Mouse (Mus musculus) gastrocnemius, postnatal 25 days (tissue): ENCODE data around the gene Atf7. TPM values are rescaled to one million over a fixed set of nuclear protein-coding genes. Genes with fewer than 3 reads are reported as not detected.
"Not testable (repeated sequence)": the region's sequence is repeated elsewhere in the genome, so short reads cannot be mapped to it uniquely, and the experiment has no call there.

Experiments
- DNase-seq: peaks from one replicate; pipeline ENCODE4 v3.0.0; 2022
- total RNA-seq, 2 experiments: library from RNA; stranded (reverse); gene quantifications; 1 replicate in 1 of 2; 2 replicates in 1 of 2; pipeline ENCODE4 v1.2.3; 2021

Atf7 gene
- total RNA-seq, 2 experiments from 2014 or later: 41.6 to 51.6 TPM

DNA sequence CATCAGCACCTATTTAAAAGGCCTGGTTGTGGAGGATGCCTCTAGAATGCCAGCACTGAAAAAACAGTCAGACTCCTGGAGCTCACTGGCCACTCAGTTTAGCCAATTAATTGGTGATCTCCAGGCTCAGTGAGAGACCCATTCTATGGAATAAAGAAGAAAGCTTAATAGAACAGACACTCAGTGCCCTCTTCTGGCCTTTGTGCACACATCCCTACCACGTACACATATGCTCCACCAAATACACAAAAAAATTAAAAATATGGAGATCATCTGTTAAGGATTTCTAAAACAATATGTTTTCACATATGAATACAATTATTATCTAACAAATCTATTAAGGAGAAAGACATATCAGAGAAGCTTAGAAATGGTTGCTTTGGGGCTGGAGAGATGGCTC lies 4.5 kb downstream of the Atf7 start:
- no peak for DNase-seq

DNA sequence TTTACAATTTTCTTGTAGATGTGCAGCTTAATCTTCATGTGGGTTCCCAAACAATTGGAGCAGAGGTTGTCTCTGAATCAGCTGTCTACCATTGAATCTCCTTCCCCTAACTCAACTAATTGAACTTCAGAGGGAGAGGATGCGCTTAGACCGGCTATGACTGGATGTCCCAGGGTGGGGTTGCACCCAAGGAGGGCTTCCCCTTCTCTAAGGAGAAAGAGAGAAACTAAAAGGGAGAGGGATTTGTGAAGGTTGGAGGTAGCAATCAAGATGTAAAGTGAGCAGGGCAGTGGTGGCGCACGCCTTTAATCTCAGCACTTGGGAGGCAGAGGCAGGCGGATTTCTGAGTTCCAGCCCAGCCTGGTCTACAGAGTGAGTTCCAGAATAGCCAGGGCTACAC lies 5.8 kb downstream of the Atf7 start:
- no peak for DNase-seq

- DNase-seq: no peak
These were observed 7.6 kb downstream of the Atf7 start for GRCm38 (mm10) chr15:102617654-102618053.

DNA sequence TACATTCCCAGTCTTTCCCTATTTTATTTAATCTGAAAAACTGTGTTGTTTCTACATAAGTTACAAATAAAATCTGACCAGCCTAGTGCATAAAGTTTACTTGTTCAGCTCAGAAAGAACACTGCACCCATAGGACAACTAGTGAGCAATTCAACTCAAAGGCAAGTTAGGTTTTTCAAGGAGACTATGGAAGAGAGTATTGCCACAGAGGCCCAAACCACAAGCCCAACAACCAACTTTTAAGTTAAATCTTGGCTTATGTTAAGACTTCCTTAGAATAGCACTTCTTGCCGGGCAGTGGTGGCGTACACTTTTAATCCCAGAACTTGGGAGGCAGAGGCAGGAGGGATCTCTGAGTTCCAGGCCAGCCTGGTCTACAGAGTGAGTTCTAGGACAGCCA lies 9.1 kb downstream of the Atf7 start:
- DNase-seq: no peak

DNA sequence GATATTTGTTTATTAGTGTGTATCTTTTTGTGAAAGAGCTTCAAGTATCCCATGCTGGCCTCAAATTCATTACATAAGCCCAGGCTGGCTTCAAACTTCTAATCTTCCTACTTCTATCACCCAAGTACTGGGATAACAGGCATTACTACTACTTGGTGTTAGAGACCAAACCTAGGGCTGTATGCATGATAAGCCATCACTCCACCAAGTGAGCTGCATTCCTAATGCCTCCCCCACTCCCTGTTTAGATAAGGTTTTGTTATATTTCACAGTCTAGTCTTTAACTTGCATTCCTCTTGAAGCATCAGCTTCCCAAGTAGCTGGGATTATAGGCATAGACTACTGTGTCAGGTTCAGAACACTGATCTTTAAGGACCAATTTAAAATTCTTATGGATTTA lies 11.0 kb downstream of the Atf7 start:
- no peak for DNase-seq

DNA sequence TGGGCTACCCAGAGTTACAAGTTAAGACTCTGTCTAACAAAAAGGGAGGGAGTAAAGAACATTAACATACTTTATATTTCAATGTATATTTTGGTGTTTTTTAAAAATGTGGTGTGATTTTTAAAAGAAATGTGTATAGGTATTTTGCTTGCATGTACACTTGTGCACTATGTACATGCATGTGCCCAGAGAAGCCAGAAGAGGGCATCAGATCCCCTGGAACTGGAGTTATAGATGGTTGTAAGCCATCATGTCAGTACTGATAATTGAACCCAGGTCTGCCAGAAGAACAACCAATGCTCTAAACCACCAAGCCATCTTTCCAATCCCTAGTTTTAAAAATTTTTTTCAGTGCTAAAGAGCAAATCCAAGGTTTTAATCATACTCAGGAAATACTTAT lies 12.3 kb downstream of the Atf7 start:
- no peak for DNase-seq

GRCm38 (mm10) chr15:102608586-102608985 lies 16.7 kb downstream of the Atf7 start:
- not testable (repeated sequence) for DNase-seq

DNA sequence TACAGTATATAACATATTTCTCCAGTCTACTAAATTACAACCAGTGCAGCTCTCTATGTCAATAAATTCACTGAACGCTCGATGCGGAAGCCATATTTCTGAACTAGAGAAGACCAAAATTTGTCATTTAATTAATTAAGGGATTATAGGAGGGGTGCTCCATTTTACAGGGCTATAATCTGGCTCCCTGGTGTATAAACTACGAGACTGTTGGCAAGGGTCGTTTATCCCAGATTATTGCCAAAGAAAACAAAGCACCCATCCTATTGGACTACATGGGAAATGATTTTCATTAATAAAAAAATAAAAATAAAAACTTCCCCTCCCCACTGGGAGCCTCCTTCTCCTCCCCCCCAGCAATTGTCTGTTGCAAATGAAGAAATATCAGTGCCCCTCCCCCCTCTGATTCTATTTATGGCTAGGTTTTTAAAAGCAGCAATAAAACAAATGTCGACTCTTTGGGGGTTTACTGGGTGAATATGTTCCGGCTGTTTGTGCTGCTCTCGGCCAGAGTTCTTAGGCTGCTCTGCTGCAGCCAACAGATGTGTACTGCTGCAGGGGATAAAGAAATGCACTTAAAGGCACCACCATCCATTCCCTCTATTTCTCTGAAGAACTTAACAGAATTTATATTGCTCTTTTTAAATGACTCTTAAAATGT lies 31.1 kb downstream of the Atf7 start:
- DNase-seq: no peak

- DNase-seq: no peak
These were observed 32.6 kb downstream of the Atf7 start for GRCm38 (mm10) chr15:102592674-102593073.

DNA sequence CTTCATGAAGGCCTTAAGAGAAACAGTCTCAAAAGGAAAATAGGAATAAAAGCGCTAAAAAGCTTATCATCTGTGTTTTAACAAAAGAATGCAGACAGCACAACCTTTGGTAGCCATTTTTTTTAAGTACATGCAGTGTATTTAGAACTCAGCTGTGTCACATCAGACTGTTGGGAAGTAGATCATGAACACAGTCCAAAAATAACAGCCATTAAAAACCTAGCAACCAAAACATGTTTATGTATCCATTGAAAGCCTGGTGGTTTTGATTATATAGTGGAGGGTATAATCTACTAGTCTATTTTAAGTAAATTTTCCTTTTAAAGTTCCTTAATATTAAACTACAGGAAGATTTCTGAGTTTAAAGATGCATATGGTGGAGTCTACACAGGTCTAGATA lies 34.7 kb downstream of the Atf7 start:
- no peak for DNase-seq

DNA sequence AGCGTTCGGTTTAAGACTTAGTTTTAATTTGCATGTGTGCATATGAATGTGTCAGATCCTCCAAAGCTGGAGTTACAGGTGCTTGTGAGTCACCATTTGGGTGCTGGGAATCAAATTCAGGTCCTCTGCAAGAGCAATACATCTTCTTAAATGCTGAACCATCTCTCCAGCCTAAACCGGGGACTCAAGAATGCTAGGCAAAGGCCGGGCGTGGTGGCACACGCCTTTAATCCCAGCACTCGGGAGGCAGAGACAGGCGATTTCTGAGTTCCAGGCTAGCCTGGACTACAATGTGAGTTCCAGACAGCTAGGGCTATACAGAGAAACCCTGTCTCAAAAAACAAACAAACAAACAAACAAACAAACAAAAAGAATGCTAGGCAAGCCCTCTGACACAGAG lies 35.4 kb downstream of the Atf7 start:
- no peak for DNase-seq

DNA sequence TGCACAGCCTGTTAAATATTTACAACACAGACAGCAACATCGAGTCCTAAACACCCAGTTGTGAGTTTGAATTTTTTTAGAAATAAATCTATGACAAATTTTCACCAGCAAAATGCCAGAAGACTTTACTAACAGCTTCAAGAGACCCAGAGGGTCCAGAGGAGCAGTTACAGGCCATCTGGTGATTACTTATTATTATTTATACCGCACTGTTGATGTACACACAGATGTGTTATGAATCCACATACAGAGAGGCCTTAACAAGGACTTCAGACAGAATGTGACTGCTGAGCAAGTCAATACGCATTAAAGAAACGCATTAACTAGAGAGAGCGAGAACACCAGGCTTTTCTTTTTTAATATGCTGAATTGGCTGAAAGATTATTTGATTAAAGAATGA lies 39.8 kb downstream of the Atf7 start:
- no peak for DNase-seq

GRCm38 (mm10) chr15:102583708-102584383 lies 41.4 kb downstream of the Atf7 start:
- DNase-seq: no peak

DNA sequence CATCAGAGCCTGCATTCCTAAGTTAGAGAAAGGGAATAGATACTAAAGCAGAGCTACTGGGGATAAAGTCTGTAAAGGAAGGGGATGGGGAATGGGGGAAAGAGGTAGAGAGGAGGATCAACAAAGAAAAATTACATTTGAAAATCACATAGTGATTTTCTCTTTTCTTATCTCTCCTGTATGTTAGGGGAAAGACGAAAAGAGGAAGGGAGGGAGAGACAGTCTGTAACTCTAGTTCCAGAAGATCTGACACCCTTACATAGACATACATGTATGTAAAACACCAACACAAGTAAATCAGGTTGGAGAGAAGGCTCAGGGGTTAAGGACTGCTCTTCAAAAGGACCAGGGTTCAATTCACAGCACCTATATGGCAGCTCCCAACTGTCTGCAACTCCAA lies 44.1 kb downstream of the Atf7 start:
- no peak for DNase-seq

DNA sequence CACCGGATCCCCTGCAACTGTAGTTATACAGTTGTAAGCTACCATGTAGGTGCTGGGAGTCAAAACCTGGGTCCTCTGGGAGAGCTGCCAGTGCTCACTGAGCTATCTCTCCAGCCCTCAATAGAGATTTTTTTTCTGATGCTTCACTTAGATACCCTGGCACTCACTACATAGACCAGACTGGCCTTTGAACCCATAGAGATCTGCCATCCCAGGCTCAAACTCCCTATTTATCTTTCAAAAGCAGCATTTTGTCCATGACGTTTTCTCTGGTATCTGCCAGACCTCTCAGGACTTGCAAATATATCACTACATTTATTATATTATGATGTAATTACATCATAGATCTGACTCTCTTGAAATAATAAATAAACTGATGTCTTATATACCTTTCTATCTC lies 46.9 kb downstream of the Atf7 start:
- DNase-seq: no peak

- DNase-seq: no peak
These were observed 48.3 kb downstream of the Atf7 start for GRCm38 (mm10) chr15:102576972-102577371.

DNA sequence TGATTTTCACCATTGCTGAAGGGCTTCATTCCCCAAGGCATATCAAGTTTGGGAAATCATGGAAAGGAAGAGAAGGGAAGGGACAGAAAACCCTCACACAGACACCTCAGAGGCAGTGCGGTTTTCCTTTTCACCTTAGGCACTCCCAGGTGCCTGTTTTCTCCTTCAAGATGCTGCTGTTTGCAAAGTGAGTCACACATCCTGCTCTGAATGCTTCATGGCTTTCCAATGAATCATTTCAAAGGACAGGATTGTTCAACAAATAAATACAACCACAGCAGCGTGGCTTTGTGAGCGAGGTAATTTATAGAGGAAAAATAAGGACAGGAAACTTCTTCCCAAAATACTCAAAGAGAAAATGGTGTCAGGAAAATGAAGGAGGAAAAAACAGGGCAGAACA lies 53.2 kb downstream of the Atf7 start:
- DNase-seq: no peak

DNA sequence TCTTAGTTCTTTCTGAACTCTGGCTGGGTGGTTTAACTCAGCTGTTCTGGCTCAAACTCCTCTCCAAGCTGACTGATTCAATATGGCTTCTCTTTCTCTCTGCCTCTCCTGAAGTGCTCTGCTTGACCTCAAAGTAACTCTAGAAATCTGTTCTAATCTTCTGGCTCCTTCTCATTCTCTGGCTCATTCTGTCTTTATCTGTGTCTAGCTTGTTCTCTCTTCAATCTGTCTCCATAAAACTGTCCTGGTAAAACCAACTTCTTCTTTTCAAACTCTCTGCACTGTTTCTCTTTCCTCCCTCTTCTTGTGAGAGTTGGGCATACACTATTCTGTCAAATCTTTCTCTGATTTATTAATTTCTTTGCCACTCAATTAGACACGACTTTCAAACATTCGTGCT lies 57.4 kb downstream of the Atf7 start:
- DNase-seq: no peak

- DNase-seq: no peak
These were observed 61.6 kb downstream of the Atf7 start for GRCm38 (mm10) chr15:102563681-102564080.

DNA sequence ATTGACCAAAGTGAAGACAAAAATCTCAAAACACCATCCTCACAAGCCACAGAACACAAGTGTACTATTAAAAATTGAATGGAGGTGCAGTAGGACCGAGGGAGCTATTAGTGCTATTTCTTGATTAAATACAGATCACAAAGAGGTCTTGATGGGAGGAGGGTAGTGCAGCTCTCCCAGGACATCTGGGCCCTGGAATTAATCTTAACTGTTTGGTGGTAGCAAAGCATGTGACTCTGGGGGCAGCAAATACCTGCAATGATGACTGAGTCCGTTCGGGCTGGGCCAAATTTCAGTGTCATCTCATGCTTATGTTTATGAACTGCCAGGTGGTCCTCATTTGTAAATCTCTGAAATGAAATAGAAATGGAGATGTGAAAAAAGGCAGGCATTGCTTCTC lies 62.2 kb downstream of the Atf7 start:
- no peak for DNase-seq

GRCm38 (mm10) chr15:102562491-102562890 lies 62.8 kb downstream of the Atf7 start:
- no peak for DNase-seq

GRCm38 (mm10) chr15:102557580-102557979 lies 67.7 kb downstream of the Atf7 start:
- no peak for DNase-seq

- no peak for DNase-seq
These were observed 69.7 kb downstream of the Atf7 start for GRCm38 (mm10) chr15:102555581-102555980.

DNA sequence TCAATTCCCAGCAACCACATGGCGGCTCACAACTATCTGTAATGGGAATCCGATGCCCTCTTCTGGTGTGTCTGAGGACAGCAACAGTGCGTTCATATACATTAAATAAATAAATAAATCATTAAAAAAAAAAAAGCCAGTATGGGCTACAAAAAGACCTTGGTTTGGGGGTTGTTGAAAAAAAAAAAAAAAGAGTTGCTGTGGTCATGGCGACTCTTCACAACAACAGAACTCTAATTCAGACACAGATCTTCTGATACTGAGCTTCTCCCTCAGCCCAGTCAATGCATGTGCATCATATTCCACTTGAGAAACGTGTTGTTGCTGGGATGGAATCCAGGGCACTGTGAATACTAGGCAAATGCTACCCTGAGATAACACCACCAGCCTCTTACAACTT lies 72.7 kb downstream of the Atf7 start:
- no peak for DNase-seq
